Mouse (Mus musculus) ES-CJ7 (cell line): ENCODE data around the gene Ntn5.

Experiments used
- DNase-seq: peaks from one replicate; pipeline ENCODE4 v3.0.0; 2011; ENCODE audit warnings: low read depth, low spot score

The Ntn5 gene

DNA sequence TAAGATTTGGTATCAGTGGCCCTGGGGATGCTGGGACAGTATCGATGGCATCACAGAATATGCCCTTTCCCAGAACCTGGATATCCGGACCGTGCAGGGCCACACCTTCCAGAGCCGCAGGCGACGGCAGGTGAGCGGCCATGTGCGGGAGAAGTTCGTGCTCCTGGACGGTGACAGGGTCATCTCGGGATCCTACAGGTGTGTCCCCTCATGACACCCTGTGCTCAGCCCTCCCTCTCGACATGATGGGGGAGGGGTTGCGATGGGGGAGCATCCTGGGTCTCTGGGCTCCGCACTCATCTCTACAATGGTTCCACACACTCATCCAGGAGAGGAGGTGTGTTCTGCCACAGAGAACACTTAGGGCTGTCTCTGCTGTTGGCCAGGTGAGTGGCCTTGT lies 40.0 kb downstream of the Ntn5 start:
- no peak for DNase-seq

GRCm38 (mm10) chr7:45725151-45725550 lies 41.3 kb downstream of the Ntn5 start:
- DNase-seq, result no peak

GRCm38 (mm10) chr7:45725713-45726112 lies 41.9 kb downstream of the Ntn5 start, which contains the start of gene Spaca4:
Gene Spaca4 (minus strand): TSS chr7:45725813.
- no peak for DNase-seq

DNA sequence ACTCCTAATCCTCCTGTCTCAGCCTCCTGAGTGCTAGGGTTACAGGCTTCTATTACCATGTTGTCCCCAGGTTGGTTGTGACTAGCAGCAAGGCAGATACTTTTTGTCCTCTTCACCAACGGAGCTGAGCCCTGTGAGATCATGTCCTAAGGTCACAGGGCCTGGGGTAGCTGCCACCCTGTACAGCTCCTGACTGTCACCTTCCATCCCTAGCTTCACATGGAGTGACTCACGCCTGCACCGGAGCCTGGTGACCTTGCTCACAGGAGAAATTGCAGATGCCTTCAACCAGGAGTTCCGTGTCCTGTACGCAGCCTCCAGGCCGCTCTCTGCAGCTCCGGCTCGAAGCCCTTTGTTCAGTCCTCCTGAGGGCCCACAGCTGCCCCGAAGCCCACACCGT lies 42.6 kb downstream of the Ntn5 start:
- DNase-seq, result no peak

- no peak for DNase-seq
Observed at GRCm38 (mm10) chr7:45727625-45728024, 43.8 kb downstream of the Ntn5 start.

DNA sequence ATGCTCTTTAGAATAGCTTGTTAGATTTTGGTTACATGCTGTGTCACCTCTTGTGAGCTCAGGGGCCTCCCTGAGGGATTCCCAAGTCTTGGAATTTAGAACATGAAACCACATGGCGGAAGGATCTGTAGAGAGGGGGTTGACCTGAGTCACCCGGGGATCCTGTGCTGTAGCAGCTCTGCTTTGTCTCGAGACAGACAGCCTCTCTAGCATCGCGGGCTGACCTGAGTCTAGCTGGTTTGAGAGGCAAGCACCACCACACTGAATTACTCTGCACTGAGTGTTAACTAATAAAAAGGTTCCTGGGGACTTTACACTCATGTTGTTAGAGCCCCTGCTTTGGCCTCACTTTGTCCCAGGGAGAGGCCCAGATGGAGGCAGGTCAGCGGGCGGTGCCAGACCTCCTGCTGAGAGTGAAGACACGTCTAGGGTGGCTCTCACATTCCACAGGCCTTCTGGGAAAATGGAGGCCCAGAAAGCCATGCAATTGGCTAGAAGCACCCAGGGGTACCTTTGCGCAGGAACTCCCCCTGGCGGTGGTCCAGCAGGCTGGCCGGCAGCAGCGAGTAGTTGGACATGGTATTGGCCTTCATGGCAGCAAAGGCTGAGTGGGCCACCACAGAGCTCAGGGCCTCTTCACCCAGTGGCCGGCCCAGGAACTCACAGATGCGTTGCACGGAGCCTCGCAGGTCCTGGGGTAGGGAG lies 47.1 kb downstream of the Ntn5 start:
- peak; percentile 85 for DNase-seq

- no peak for DNase-seq
Observed at GRCm38 (mm10) chr7:45733477-45733876, 49.7 kb downstream of the Ntn5 start.

- peak; percentile 56 for DNase-seq
Observed at GRCm38 (mm10) chr7:45739162-45739763, 55.4 kb downstream of the Ntn5 start.

DNA sequence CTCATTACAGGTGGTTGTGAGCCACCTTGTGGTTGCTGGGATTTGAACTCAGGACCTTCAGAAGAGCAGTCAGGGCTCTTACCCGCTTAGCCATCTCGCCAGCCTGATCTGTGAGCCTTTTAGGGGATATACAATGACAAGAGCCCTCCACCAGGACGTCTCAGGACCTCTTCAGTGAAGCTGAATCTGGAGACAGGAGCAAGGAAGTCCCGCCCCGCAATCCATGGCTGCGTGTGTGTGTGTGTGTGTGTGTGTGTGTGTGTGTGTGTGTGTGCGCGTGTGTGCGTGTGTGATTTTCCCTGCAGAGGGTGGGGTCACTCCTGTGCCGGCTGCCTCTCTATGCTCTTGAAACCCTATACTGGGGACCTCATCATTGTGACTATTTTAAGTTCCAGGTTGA lies 56.0 kb downstream of the Ntn5 start:
- DNase-seq, result no peak

DNA sequence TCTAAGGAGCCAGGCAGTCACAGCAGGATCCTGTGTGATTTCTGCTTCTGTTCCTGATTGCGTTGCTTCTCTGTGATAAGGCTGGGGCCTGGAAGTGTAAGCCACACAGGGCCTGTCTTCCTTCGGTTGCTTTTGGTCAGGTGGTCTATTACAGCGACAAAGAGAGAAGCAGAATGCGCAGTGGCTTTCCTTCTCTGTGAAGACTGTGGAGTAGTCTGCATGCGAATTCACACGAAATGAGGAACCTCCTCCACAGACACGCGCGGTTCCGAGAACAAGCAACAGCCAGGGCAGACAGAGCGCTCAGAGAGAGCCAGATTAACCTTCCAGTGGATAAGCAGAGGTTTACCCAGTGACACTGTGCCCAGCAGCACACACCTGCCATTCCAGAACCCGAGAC lies 57.5 kb downstream of the Ntn5 start:
- no peak for DNase-seq

- no peak for DNase-seq
Observed at GRCm38 (mm10) chr7:45741777-45742176, 58.0 kb downstream of the Ntn5 start.

DNA sequence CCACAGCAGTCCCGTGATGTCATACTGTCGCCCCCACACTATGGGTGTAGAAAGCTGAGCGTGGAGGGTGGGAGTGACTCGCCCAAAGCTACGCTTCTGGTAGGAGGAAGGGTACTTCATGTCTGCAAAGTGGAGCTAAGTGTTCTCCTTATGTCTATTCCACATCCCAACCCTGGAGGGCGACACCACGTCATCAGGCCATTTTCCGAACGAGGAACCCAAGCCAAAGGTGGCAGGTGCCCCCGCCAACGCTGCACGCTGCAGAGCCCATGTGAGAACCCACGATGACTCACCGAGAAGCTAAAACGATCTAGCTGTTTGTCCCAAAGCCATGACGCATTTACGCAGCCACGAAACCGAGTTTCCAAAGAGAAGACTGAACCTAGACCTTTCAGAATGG lies 58.5 kb downstream of the Ntn5 start:
- peak; percentile 48 for DNase-seq
